Mouse (Mus musculus) neutrophil, adult 5-6 weeks (primary cell): ENCODE measurements around the gene Zmiz2. TPM values are rescaled to one million over a fixed set of nuclear protein-coding genes. Genes with fewer than 3 reads are reported as not detected.
A peak's percentile ranks its signal among the peaks of the same experiment; 100 is the strongest.
"Not testable (repeated sequence)": the region's sequence is repeated elsewhere in the genome, so short reads cannot be mapped to it uniquely, and the experiment has no call there.

ENCODE experiments used
- ATAC-seq: fragments of 151-379, 151-347 bp; 2 replicates; pipeline ENCODE4 v1.8.0; 2017; ENCODE audit warnings: mild to moderate bottlenecking, moderate TSS enrichment; ENCODE audit not compliant: insufficient number of reproducible peaks, poor library complexity, low FRiP score, severe bottlenecking; ENCODE audit errors: extremely low read depth
- total RNA-seq: library from RNA; stranded (forward); fragments of 200-1000 nt; gene quantifications from 2 replicates; pipeline ENCODE4 v1.2.3, GENCODE M21; 2017

Zmiz2 gene
- total RNA-seq, 1 experiment from 2014 or later = 32.9 TPM

DNA sequence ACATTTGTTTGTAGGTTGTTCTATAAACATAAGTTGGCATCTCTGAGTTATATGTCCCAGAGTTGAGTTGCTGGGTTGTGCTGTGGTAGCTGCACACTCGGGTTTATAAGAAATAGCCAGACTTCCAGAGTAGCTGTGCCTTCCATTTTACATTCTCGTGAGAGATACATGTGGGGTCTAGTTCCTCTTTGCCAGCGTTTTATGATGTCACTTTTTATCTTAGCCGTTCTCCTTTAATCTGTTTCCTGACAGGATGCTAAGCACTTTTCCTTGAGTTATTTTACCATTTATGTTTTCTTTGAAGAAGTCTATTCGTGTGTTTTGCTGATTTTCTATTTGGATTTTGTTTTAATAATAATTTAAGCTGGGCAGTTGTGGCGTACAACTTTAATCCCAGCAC, 4.0 kb downstream of the Zmiz2 start:
- no peak for ATAC-seq

DNA sequence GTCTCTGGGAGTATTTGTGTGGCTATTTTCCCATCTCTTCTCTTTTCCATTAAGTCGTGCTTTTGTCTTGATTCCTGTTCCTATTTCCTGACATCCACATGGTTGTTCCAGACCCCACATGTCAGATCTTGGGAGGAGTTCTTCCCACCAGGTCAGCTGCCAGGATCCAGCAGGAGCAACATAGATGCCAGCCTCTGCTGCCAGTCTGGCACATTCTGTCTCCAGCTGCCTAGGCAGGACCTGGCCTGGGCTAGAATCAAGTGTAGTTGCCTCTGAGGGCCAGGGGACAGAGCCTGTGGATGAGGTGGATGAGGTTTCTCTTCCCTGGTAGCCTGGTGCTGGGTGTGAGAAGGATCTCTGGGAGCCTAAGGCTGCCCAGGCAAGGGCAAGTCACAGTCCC, 5.0 kb downstream of the Zmiz2 start:
- no peak for ATAC-seq

DNA sequence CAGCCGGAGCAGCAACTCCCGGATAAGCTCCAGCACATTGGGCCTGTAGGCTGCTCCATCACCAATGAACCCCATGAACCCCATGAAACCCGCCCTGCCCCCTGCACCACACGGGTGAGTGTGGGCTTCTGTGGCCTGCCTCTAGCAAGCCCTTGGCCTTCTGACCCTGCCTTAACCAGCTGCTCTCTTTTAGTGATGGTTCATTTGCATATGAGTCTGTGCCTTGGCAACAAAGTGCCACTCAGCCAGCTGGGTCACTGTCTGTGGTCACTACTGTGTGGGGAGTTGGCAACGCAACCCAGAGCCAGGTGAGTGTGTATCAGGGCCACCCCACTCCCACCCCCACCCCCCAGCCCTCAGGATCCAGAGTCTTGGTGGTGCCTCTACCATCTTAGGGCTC, 6.7 kb downstream of the Zmiz2 start:
- ATAC-seq = no peak

DNA sequence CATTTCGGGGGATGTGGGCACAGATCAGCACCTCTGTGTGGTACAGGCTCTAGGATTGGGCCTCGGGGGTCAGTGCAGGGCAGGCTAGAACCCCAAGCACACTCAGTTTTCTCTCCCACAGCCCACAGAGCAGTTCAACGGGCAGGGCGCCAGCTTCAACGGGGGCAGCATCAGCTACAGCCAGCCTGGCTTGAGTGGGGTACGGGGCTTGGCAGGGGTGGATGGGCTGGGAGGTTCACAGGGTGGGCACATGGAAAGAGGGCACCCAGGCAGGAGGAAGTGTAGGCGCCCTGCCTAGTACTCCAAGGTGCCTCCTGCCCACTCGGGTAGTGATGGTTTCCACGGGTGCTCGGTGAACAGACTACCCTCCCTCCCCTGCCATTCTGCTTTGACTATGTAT, 9.3 kb downstream of the Zmiz2 start:
- no peak for ATAC-seq

DNA sequence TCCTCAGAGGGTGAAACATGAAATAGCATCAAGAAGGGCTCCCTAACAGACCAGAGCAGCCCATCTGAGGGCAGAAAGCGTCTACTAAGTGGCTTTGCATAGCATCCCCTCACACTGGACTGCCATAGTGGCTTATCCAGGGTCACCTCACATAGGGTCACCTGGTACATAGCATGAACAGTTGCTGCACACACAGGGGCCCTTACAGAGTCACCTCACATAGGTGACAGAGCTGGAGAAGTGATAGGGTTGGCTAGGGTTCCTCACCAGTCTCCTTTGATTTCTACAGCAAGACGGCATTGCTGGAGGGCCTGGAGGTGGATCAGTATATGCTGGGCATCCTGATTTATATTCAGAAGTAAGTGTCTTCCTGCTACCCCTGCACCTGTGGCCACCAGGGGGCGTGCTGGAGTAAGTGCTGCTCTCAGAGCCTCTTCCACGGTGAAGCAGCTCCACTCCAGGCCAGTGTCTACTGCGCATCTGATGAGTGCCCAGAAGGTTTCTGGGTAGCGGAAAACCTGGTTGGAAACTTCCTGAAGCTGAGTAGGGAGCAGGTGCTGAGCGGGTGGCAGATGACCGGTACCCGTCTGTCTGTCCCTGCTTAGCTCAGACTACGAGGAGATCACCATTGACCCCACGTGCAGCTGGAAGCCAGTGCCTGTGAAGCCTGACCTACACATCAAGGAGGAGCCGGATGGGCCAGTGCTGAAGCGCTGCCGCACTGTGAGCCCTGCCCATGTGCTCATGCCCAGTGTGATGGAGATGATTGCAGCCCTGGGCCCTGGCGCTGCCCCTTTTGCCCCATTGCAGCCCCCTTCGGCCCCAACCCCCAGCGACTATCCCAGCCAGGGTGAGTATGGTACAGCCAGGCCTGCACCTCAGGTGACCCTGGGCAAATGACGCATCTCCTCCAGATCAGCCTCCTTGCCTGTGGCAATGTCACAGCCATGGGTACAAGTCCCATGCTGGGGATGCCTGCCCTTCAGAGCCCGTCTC, 13.9 kb downstream of the Zmiz2 start:
- ATAC-seq = peak; percentile 56

DNA sequence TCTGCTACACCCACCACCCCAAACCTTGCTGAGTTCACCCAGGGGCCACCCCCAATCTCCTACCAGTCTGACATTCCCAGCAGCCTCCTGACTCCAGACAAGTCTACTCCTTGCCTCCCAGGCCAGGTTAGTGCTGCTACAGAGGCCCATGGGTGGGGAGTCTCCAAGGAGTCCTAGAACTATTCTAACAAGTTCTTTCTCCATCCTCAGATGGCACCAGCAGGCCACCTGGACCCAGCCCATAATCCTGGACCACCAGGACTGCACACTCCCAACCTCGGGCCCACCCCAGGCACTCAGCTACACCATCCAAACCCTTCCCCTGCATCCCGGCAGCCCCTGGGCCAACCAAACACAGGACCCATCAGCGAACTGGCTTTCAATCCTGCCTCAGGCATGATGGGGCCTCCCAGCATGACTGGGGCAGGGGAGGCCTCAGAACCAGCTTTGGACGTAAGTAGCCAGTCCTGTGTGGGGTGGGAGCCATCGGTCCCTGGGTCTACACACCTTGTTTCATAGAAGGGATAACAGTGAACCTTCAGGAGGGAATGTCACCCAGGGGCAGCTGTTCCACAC, 15.0 kb downstream of the Zmiz2 start:
- no peak for ATAC-seq

DNA sequence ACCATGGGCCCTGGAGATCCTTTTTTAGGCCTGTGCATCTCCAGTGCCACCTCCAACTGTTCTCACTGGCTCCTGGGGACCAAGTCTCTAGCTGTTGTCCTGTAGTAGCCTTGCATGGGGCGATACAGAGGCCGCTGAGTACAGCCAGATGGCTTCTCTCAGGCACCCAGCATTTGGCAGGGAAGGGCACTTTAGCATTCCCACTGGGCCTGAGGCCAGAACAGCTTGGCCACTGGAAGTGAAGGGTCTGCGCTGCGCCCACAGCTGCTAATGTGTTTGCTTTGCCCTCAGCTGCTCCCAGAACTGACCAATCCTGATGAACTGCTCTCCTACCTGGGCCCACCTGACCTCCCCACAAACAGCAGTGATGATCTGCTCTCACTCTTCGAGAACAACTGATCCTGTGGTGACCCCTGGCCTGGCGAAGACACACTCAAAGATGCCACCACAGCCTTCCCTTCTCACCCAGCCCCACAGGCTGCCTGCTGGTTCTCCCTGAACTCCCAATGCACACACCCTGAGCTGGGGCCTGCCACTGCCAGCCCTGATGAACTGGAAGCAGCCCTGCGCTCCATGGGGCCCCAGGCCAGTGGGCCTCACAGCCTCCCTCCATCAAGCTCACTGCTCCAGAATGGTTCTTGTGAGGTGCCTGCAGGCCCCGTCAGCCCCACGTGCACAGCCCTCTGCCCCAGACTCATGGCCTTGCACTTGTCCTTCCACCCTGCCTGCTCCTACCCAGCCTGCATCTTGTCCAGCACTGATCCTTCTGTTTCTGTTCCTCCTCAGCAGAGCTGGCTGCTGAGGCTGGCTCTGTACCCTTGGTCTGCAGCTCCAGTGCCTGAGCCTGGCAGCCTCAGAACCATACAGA, 16.1 kb downstream of the Zmiz2 start:
- no peak for ATAC-seq

DNA sequence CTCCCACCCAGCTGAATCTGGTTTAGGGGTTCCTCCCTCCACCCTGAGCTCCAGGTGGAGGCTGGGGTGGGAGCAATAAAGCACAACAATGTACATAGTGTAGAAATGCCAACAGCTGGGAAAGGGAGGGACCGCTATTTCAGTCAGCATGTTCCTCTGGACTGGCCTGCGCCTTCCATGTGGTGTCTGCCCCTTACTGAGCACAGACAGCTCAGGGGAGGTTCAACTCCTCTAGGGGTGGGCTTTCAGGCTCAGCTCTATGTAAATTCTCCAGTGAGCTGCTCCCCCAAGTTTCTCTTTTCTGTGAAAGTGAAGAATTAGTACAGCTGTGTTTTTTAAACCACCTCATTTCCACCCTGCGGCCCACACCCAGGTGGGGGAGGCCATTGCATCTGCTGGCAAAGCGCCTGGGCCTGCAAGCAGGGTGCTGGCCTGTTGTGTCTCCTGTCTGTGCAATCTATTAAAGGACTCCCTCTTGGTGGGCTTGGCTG, 16.8 kb downstream of the Zmiz2 start:
- no peak for ATAC-seq

DNA sequence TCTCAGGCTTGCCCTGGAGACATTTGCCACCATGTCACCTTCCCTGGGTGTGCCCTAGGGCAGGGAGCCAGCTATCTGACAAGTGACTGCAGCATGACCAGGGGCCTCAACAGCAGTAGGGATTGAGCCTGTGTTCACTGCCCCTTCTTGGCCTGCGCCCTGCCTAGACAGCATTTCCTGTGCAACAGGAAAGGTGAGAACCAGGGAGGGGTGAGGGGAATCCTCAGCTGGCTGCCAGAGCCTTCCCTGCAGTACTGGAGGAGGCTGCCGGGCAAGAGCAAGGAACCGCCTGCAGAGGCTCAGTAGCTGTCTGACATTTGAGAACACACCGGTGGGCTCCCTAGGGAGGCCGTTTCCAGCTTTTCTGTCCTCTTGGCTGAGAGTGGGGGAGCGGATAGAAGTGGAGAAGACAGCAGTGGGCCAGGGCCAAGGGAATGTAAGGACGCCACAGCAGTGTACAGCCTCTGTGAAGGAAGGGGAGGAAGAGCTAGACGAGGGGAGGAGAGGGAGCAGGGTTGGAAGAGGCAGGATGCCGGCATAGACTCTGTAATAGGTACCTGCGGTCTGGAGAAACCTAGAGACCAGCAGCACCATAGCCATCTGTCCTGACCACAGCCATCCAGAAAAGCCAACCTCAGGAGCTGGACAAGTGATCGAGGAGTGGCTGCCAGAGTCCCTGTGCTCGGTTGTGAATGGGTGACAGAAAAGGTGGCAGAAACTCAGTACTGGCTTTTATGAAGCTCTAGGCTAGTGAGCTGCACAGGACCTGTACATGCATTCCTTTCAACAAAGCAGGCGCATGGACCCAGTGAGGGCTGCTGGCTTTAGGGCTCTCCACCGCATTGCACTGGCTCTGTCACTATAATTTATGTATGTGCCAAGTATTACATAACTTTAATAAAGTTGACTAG, 17.6 kb downstream of the Zmiz2 start:
- no peak for ATAC-seq

DNA sequence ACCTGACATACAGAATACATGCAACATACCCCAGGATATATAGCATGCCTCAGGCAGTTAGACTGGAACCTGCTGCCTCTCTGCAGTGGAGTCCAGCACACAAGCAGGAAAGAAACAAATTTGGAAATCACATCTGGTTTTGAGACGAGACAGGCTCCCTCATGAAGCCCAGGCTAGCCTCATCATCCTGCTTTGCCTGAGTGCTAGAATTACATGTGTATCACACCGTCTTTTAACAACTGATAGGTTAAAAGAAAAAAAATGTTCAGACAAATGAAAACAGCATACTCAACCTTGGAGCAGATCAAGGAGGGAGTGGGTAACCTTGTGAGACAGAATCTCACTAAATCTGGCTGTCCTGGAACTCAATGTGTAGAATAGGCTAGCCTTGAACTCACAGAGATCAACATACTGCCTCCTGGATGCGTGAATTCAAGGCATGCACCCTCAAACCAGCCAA, 18.3 kb downstream of the Zmiz2 start:
- ATAC-seq = no peak

DNA sequence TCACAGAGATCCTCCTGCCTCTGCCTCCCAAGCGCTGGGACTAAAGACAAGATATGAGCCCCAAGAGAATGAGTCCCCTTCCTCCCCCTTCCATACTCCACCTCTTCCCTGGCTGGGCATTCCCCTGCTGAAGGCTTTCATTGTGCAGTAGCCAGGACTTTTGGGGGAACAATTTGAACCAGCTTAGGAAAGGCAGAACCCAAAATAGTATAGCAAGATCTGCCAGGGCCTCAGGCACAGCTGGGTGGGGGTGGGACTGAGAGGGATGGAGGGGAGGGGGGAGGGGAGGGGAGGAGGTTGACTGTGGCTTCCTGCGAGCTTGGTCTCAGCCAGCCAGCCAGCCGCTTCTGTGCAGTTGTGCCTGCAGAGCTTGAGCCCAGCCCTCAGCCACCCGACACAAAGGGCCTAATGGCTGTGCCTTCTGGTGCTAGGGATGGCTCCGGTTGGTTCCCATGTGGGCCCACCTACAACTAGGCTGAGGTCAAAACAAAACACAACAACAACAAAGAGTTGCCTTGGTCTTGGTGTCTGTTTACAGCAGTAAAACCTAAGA, 21.3 kb downstream of the Zmiz2 start:
- ATAC-seq = no peak

DNA sequence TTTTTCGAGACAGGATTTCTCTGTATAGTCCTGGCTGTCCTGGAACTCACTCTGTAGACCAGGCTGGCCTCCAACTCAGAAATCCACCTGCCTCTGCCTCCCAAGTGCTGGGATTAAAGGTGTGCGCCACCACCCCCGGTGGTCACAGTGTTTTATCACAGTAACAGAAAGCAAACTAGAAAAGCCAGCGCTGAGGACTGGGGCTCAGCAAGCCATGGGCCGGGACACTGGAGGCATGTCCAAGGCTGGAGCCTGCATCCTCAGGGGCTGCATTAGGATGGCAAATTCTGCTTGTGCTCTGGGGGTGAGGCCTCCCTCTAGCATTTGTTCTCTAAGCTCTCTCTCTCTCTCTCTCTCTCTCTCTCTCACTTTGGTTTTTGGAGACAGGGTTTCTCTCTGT, 21.9 kb downstream of the Zmiz2 start:
- ATAC-seq = not testable (repeated sequence)

DNA sequence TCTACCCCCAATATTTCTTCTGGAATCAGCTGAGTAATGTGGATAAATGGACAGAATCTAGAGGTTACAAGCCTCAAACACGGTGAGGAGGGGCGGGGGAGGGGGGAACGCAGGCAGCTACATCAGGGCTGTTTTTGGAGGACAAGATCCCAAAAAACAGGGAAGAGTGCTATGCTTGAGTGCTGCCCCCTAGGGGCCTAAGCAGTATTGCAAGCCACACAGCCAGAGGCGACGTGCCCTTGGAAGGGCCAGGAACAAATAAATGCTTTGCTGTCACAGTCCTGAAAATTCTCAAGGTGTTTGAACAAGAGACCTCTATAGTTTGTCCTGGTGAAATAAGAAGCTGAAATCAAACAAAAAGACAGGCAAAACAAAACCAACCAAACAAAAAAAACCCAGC, 22.8 kb downstream of the Zmiz2 start:
- ATAC-seq = no peak

DNA sequence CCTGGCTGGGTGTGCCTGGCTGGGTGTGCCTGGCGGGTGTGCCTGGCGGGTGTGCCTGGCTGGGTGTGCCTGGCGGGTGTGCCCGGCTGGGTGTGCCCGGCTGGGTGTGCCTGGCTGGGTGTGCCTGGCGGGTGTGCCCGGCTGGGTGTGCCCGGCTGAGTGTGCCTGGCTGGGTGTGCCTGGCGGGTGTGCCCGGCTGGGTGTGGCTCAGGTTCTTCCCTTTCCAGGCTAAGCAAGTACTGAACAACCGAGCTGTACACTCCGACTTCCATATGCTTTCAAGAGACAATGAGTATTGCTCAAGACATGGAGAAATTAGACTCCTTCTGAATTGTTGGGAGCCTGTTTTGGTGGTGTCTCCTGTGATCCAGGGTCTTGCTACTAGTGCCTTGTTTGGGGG, 24.4 kb downstream of the Zmiz2 start:
- no peak for ATAC-seq

DNA sequence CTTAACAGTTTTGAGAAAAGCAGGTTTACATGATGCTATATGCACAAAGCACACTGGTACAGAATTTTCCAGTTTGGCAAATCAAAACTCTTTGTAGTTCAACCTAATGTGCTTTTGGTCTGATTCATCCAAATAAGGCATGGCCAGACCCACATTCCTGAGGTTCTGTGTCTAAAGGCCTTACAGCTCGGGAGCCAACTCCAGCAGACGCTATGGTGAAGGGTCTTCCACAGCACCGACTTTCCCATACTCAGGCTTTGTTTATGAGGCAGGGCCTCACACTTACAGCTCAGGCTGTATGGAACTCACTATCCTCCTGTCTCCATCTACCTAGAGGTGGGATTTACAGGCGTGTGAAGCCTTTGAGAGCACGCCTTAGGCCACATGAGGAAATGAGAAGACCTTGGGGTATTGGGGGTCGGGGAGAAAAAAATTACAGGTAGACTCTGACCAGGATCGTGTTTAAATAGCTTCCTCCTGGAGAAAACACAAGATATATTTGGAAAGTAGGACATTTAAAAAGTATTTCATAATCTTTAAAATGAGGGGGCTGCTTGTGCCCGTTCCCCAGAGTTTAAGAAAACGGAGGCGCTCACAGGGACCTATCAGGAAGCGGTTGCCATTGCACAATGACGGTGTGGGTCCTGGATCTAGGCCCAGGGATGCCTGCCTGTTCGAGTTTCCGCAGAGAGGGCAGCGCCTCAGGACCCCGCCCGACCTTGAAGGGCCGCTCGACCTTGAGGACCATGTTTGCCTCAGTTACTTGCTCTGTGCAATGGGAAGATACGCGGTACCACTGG, 26.1 kb downstream of the Zmiz2 start, which contains the start of gene Ppia:
Gene Ppia (plus strand): TSS at position 693 of the 800 bp plus-strand sequence.
- peak; percentile 18; the same call in 1 of the 2 replicates for ATAC-seq

DNA sequence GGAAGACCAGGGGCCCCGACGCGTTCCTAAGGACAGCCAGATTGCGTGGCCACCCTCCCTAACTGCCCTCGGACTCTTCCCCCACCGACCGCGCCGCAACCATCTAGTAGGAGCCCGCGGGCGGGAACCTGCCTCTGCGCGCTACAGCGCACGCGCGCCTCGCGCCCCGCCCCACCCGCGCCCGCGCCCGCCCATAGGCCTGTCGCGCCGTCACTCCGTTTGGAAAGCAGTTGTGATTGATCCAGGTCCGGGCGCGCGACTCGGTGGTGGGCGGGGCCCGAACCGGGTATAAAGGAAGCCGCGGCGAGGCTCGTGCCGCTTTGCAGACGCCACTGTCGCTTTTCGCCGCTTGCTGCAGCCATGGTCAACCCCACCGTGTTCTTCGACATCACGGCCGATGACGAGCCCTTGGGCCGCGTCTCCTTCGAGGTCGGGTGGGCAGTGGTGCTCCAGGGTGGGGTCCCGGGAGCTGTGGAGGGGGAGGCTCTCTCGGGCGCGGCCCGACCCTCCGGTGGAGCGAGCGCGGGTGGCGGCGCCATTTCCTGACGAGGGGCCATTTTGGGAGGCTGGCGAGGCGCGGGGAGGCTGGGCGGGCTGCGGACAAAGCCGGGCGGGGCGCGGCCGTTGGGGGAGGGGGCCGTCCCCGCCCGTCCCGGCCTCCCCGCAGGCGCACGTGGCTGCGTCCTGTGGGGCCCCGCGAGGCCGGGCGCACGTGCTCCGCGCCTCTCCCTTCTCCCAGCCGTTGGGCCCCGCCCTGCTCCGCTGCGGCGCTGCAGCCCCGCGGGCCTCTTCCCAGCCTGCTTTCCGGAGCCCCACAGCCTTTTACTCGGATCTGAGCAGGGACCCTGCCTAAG, 26.9 kb downstream of the Zmiz2 start:
- ATAC-seq = peak; percentile 91
